Mouse (Mus musculus): ENCODE measurements around the gene Ascl2. TPM values are rescaled to one million over a fixed set of nuclear protein-coding genes. Genes with fewer than 3 reads are reported as not detected.

The Ascl2 gene
- polyA plus RNA-seq, 1 experiment, result not detected

- H3K27ac ChIP-seq (ENCODE audit: insufficient read depth, low read depth, low read length), result no peak overlapping the region
- no peak for TF ChIP-seq POLR2A (IDR thresholded peaks at IDR 0.05; ENCODE audit: borderline replicate concordance, low read depth, low read length)
- peak; percentile 47 for TF ChIP-seq CTCF (IDR thresholded peaks at IDR 0.05; ENCODE audit: low read depth, low read length)
- peaks cover 24% of the 10 kb centered on the region for H3K4me1 ChIP-seq (ENCODE audit: control insufficient read depth, insufficient read depth, low read length)
- H3K4me3 ChIP-seq (ENCODE audit: insufficient read depth, low read length), result no peak overlapping the region
Observed at GRCm38 (mm10) chr7:143002679-143003078, 33.6 kb upstream of the Ascl2 start.

GRCm38 (mm10) chr7:142997403-142998150 is 28.5 kb upstream of the Ascl2 start:
- Histone ChIP-seq H3K4me3 (ENCODE audit: insufficient read depth, low read length) (no peak overlapping the region), H3K4me1 (ENCODE audit: control insufficient read depth, insufficient read depth, low read length) (no peaks in the 10 kb centered on the region), H3K27ac (ENCODE audit: insufficient read depth, low read depth, low read length) (no peak overlapping the region)
- TF ChIP-seq POLR2A (IDR thresholded peaks at IDR 0.05; ENCODE audit: borderline replicate concordance, low read depth, low read length) (no peak), CTCF (IDR thresholded peaks at IDR 0.05; ENCODE audit: low read depth, low read length) (no peak)

GRCm38 (mm10) chr7:142996998-142997397 is 27.9 kb upstream of the Ascl2 start:
- Histone ChIP-seq H3K27ac (ENCODE audit: insufficient read depth, low read depth, low read length) (no peak overlapping the region), H3K4me1 (ENCODE audit: control insufficient read depth, insufficient read depth, low read length) (no peaks in the 10 kb centered on the region), H3K4me3 (ENCODE audit: insufficient read depth, low read length) (no peak overlapping the region)
- no peak for TF ChIP-seq POLR2A (IDR thresholded peaks at IDR 0.05; ENCODE audit: borderline replicate concordance, low read depth, low read length)
- no peak for TF ChIP-seq CTCF (IDR thresholded peaks at IDR 0.05; ENCODE audit: low read depth, low read length)

GRCm38 (mm10) chr7:142995630-142996338 is 26.7 kb upstream of the Ascl2 start:
- TF ChIP-seq CTCF (IDR thresholded peaks at IDR 0.05; ENCODE audit: low read depth, low read length) (no peak), POLR2A (IDR thresholded peaks at IDR 0.05; ENCODE audit: borderline replicate concordance, low read depth, low read length) (no peak)
- Histone ChIP-seq H3K27ac (ENCODE audit: insufficient read depth, low read depth, low read length) (no peak overlapping the region), H3K4me3 (ENCODE audit: insufficient read depth, low read length) (no peak overlapping the region)

GRCm38 (mm10) chr7:142995004-142995403 is 25.9 kb upstream of the Ascl2 start:
- no peak overlapping the region for H3K27ac ChIP-seq (ENCODE audit: insufficient read depth, low read depth, low read length)
- no peaks in the 10 kb centered on the region for H3K4me1 ChIP-seq (ENCODE audit: control insufficient read depth, insufficient read depth, low read length)
- no peak overlapping the region for H3K4me3 ChIP-seq (ENCODE audit: insufficient read depth, low read length)
- TF ChIP-seq POLR2A (IDR thresholded peaks at IDR 0.05; ENCODE audit: borderline replicate concordance, low read depth, low read length) (no peak), CTCF (IDR thresholded peaks at IDR 0.05; ENCODE audit: low read depth, low read length) (no peak)

More at GRCm38 (mm10) chr7:142995630-142996338, 26.7 kb upstream of the Ascl2 start:
- no peaks in the 10 kb centered on the region for H3K4me1 ChIP-seq (ENCODE audit: control insufficient read depth, insufficient read depth, low read length)

GRCm38 (mm10) chr7:142987718-142988117 is 18.7 kb upstream of the Ascl2 start:
- Histone ChIP-seq H3K27ac (ENCODE audit: insufficient read depth, low read depth, low read length) (no peak overlapping the region), H3K4me3 (ENCODE audit: insufficient read depth, low read length) (no peak overlapping the region), H3K4me1 (ENCODE audit: control insufficient read depth, insufficient read depth, low read length) (no peaks in the 10 kb centered on the region)
- TF ChIP-seq CTCF (IDR thresholded peaks at IDR 0.05; ENCODE audit: low read depth, low read length) (no peak), POLR2A (IDR thresholded peaks at IDR 0.05; ENCODE audit: borderline replicate concordance, low read depth, low read length) (no peak)

GRCm38 (mm10) chr7:142985146-142985545 is 16.1 kb upstream of the Ascl2 start:
- H3K4me1 ChIP-seq (ENCODE audit: control insufficient read depth, insufficient read depth, low read length), result no peaks in the 10 kb centered on the region
- H3K27ac ChIP-seq (ENCODE audit: insufficient read depth, low read depth, low read length), result no peak overlapping the region
- H3K4me3 ChIP-seq (ENCODE audit: insufficient read depth, low read length), result no peak overlapping the region
- TF ChIP-seq POLR2A (IDR thresholded peaks at IDR 0.05; ENCODE audit: borderline replicate concordance, low read depth, low read length), result no peak
- TF ChIP-seq CTCF (IDR thresholded peaks at IDR 0.05; ENCODE audit: low read depth, low read length), result no peak

GRCm38 (mm10) chr7:142981908-142982307 is 12.8 kb upstream of the Ascl2 start:
- Histone ChIP-seq H3K4me1 (ENCODE audit: control insufficient read depth, insufficient read depth, low read length) (no peaks in the 10 kb centered on the region), H3K4me3 (ENCODE audit: insufficient read depth, low read length) (no peak overlapping the region), H3K27ac (ENCODE audit: insufficient read depth, low read depth, low read length) (no peak overlapping the region)
- no peak for TF ChIP-seq POLR2A (IDR thresholded peaks at IDR 0.05; ENCODE audit: borderline replicate concordance, low read depth, low read length)

- Histone ChIP-seq H3K4me1 (ENCODE audit: control insufficient read depth, insufficient read depth, low read length) (peaks cover 3% of the 10 kb centered on the region; the same call in 1 of the 2 replicates), H3K27ac (ENCODE audit: insufficient read depth, low read depth, low read length) (peak overlapping the region; percentile 41), H3K4me3 (ENCODE audit: insufficient read depth, low read length) (peak overlapping the region; percentile 53)
- TF ChIP-seq POLR2A (IDR thresholded peaks at IDR 0.05; ENCODE audit: borderline replicate concordance, low read depth, low read length), result no peak
- no peak for TF ChIP-seq CTCF (IDR thresholded peaks at IDR 0.05; ENCODE audit: low read depth, low read length)
Observed at GRCm38 (mm10) chr7:142967884-142968808, 918 bp downstream of the Ascl2 start.

Measured in bone marrow macrophage, adult 2 months (primary cell).